Mouse (Mus musculus) yolk sac, embryonic 10.5 days (tissue): ENCODE results near the gene Cd207.
A peak's percentile ranks its signal among the peaks of the same experiment; 100 is the strongest.
"Not testable (repeated sequence)": the region's sequence is repeated elsewhere in the genome, so short reads cannot be mapped to it uniquely, and the experiment has no call there.

Experiments
- DNase-seq: peaks from one replicate; pipeline ENCODE4 v3.0.0-alpha.2; 2017; ENCODE audit warnings: low spot score

Gene Cd207

GRCm38 (mm10) chr6:83697932-83698331, 20.3 kb upstream of the Cd207 start:
- DNase-seq, result no peak

DNA sequence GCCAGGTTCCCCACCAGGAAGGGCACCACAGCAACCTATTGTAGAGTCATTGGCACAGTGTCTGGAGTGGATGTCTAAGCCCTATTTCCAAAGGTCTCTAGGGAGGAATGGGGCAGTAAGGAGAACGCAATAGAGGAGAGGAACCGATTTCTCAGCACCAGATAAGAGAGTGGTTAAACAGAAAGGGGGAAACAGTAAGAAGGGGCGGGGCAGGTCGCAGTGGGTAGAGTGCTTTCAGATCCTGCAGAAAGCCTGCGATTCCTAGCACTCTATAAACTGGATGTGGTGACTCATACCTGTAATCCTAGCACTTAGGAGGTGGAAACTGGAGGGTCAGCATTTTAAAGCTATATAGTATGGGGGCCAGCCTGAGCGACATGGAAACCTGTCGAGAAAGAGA, 19.0 kb upstream of the Cd207 start:
- no peak for DNase-seq

DNA sequence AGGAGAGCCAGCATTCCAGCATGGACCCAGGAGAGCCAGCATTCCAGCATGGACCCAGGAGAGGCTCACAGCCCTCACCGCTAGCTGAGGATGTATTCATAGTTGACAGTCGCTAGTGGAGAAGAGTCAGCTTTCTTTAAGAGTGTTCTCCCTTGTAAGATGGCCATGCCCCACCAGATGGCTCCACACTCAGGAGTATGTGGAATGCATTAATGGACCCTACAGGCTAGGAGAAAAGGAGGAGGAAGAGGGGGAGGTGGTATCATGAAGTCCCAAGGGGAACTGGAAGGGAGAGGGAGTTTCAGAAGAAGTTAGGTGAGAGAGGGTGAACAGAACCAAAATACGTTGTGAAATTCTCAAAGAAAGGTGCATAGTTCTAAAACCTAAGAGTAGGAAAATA, 18.1 kb upstream of the Cd207 start:
- DNase-seq, result no peak

GRCm38 (mm10) chr6:83693835-83694234, 16.2 kb upstream of the Cd207 start:
- no peak for DNase-seq

GRCm38 (mm10) chr6:83692962-83693361, 15.3 kb upstream of the Cd207 start:
- DNase-seq, result no peak

DNA sequence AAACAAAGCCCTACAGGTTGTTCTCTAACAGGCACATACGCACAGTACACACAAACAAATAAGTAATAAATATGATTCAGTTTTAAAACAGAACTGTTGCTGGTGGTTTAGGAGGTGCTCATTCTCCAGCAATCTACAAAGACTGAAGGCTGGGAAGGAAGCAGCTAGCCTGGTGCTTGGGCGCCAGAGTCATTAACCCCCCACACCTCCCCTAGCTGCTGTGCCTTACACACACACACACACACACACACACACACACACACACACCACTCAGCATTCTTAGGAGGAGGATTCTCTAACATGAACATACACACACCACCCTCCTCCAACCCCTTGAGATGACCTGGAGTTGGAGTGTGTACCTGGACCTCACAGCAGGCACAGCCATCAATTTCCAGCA, 13.3 kb upstream of the Cd207 start:
- DNase-seq, result no peak

- DNase-seq, result no peak
Measured at GRCm38 (mm10) chr6:83690277-83690676, 12.6 kb upstream of the Cd207 start.

DNA sequence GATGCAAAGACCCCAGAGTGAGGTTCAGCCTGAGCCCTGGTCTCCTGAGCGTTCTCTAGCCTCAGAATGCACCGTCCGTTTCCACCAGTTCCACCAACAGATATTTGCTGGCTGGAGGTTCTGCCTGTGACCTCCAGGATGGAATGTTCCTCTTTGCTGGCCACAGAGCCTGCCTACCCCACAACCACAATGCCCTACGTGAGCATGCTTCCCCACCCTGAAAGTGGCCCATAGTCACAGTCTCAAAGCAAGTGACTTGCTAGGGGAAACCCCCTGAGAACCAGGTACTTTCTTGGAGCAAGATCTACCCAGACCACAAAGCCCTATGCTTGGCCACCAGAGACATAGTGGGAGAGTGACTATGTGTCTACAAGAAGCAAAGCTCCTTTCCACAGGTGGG, 11.7 kb upstream of the Cd207 start:
- DNase-seq, result no peak

DNA sequence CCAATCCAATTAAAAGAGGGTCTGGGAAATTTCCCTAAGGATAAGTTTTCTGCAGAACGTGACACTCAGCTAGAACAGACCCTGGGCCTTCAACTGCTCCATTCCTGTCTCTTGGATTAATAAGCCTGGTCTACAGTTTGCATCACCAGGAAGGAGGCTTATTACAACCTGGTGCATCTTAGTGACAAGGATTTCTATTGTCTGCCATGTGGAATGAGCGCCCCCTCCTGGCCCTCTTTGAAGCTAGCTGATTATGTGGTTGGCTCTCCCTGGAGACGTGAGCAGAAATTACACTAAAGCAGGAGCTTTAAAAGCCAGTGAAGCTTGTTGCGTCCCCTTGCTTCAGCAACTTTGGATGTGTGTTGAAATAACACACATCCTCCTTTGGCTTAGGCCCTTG, 4.3 kb downstream of the Cd207 start:
- DNase-seq, result peak; percentile 45

- DNase-seq, result no peak
Measured at GRCm38 (mm10) chr6:83665009-83665408, 12.6 kb downstream of the Cd207 start.

GRCm38 (mm10) chr6:83660821-83661220, 16.8 kb downstream of the Cd207 start:
- DNase-seq, result no peak

DNA sequence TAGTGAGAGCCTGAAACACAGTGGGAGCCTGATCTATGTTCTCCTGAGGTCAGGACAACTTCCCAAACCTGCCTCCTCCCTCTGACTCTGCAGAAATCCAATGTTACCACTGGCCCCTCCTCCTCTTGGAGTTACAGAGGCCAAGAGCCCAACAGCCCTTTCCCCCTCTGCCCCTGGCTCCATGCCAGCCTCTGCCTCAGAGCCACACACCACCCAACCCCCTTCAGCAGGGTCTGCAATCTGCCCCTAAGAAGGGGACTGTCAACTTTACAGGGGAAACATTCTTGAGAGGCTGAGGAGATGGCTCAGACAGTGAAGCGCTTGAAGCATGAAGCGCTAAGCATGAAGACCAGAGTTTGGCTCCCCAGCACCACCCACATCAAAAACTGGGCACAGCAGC, 21.6 kb downstream of the Cd207 start, which contains the start of gene Clec4f:
Gene Clec4f, minus strand, starts transcription at position 101 of the 400 bp plus-strand sequence.
- DNase-seq, result no peak

DNA sequence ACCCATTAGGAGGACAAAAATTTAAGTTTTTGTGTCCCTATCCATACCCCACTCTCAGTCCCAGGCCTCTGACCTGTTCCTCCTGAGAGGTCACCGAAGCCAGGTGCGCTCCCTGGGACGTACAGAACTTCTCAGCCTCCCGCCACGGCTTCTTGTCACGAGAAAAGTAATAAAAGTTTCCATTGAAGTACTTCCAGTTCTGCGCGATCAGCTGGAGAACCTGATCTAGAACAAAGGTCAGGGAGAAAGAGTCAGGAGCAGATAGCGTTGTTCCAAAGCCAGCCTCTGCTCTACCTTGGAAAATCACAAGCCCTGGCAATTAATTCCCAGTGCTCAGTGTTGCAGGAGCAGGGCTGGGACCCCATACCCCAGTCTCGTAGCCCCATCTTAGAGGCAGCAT, 30.9 kb downstream of the Cd207 start:
- no peak for DNase-seq

DNA sequence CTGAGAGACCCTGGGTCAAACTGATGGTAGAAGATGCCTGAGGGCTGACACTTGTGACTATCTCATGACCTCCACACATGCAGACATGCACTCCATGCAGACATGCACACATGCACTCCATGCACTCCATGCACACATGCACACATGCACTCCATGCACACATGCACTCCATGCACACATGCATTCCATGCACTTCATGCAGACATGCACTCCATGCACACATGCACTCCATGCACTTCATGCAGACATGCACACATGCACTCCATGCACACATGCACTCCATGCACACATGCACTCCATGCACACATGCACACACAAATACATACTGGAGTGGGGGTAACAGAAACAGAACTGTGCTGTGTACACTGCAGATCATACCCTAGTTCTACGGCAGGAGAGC, 42.3 kb downstream of the Cd207 start:
- no peak for DNase-seq

DNA sequence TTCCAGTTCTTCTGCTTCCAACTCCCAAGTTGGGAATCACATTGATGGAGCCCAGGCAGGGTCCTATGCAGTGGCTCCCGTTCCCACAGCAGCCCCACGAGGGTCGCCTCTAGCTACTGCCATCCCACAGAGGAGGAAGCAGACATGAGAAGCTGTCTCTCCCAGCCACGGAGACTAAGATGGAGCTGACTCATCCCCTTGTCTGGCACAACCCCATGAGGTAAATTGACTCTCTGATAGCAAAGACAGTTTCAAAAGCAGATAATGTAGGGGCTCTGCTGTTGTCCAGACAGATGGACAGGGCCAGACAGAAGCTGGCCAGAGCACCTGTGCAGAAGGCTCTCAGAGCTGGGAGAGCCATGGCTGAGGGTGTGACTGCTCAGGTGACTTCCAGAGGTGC, 43.0 kb downstream of the Cd207 start:
- DNase-seq, result not testable (repeated sequence)

GRCm38 (mm10) chr6:83634106-83634505, 43.6 kb downstream of the Cd207 start:
- not testable (repeated sequence) for DNase-seq

GRCm38 (mm10) chr6:83631815-83632214, 45.8 kb downstream of the Cd207 start:
- DNase-seq, result no peak

DNA sequence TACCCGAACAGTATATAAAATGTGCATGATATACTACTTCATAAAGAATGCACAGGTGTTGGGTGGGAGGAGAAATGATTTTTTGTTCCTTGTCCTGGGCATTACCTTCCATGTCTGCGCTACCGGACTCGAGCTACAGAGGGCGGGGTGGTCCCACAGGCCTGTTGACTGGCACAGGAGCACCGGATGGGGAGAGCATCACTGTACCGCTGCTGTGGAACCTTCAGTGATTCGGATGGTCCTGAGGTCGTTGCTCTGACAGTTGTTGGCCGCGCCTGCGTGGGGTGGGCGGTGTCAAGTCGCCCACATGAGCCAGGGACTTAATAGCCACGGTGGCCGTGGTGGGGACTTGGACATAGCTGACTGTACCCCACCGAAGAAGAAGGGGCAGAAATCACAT, 50.9 kb downstream of the Cd207 start:
- DNase-seq, result no peak
